Mouse (Mus musculus): Measurements from ENCODE around the gene Isyna1.

- TF ChIP-seq POLR2A (IDR thresholded peaks at IDR 0.05; ENCODE audit: insufficient read depth, low read length) (peak; percentile 97), CTCF (IDR thresholded peaks at IDR 0.05; ENCODE audit: low read depth, low read length) (no peak)
Measured at GRCm38 (mm10) chr8:70593961-70594609, at the start of gene Isyna1.
